Comparison of ENCODE assay signal across 9 mouse cellular contexts in genomic region chrX:152307942-152308341, GRCm38 (mm10). TPM values are rescaled to one million over a fixed set of nuclear protein-coding genes. Genes with fewer than 3 reads are reported as not detected.
DNase-seq lines count a peak whose midpoint lies in the region; ATAC-seq and TF ChIP-seq lines count a peak whose summit lies in the region.
"Had no signal": no experiment of that assay in that cellular context is flagged by ENCODE, and none has a peak within 500 bp of the region (broad histone marks: within the 10 kb centered on the region; RNA-seq: fewer than 3 reads in every experiment).

No protein-coding gene starts in this region.

- 56% methylated on average over 2 of the region's 2 CpGs for WGBS in heart, adult 2 months
- WGBS in intestine, embryonic 16.5 days, result 60% methylated on average over 2 of the region's 2 CpGs

- H3K4me1 ChIP-seq in heart, adult 2 months (ENCODE audit: control insufficient read depth, insufficient read depth, low read length), result no peaks in the 10 kb centered on the region
- H3K4me1 ChIP-seq in intestine, embryonic 16.5 days (ENCODE audit: control insufficient read depth, insufficient read depth, low read length), result no peaks in the 10 kb centered on the region
- H3K4me1 ChIP-seq: embryonic facial prominence, embryonic 12.5 days had no signal

- H3K4me3 ChIP-seq in heart, adult 2 months, result no peak overlapping the region
- H3K4me3 ChIP-seq in intestine, embryonic 16.5 days (ENCODE audit: low read length), result no peak overlapping the region
- H3K4me3 ChIP-seq: embryonic facial prominence, embryonic 12.5 days had no signal

- H3K4me2 ChIP-seq in intestine, embryonic 16.5 days (ENCODE audit: low read depth, low read length), result no peak overlapping the region
- H3K4me2 ChIP-seq: embryonic facial prominence, embryonic 12.5 days had no signal

- no peaks in the 10 kb centered on the region for H3K36me3 ChIP-seq in heart, adult 2 months (ENCODE audit: control insufficient read depth, insufficient read depth, low read length)
- H3K36me3 ChIP-seq in intestine, embryonic 16.5 days (ENCODE audit: control insufficient read depth, insufficient read depth, low read length), result no peaks in the 10 kb centered on the region
- H3K36me3 ChIP-seq: embryonic facial prominence, embryonic 12.5 days had no signal

- peak in 1 of 2 experiments; percentile 44 for DNase-seq in heart, adult 2 months
- DNase-seq in heart, adult 8-10 months (ENCODE audit: low spot score), result no peak
- peak; percentile 11 to 47 for DNase-seq in right cerebral cortex, adult 2 months (ENCODE audit: low spot score in 2 of 2)
- no peak for DNase-seq in right cerebral cortex, postnatal 25 days
- peak; percentile 19 for DNase-seq in c-Kit-positive CD71-negative TER-119-negative erythroid progenitor cells, embryonic 14.5 days (ENCODE audit: low read depth)
- DNase-seq in thymus, postnatal 4 days, result peak; percentile 53

- intact Hi-C loops in heart, adult 2 months (cut with DNase I), result loop anchor here (5.0 kb wide), 1 partner anchor 46 kb away; no protein-coding TSS in a partner anchor

- TF ChIP-seq POLR2A in heart, adult 2 months (IDR thresholded peaks at IDR 0.05; ENCODE audit: insufficient read depth, low read depth, low read length), result no peak

- no peaks in the 10 kb centered on the region for H3K27me3 ChIP-seq in heart, adult 2 months (ENCODE audit: control insufficient read depth, insufficient read depth, low read length)
- no peaks in the 10 kb centered on the region for H3K27me3 ChIP-seq in intestine, embryonic 16.5 days (replicated peaks; ENCODE audit: control insufficient read depth, insufficient read depth, low read length)
- H3K27me3 ChIP-seq: embryonic facial prominence, embryonic 12.5 days had no signal

- ATAC-seq in intestine, embryonic 16.5 days, result peak; percentile 48; the same call in 1 of the 2 replicates
- ATAC-seq in megakaryocyte-erythroid progenitor cell, adult 5-6 weeks (replicated peaks; ENCODE audit: low FRiP score, low TSS enrichment, poor library complexity, severe bottlenecking), result peak; percentile 79

- H3K9ac ChIP-seq in heart, adult 2 months (ENCODE audit: low read depth, low read length), result no peak overlapping the region
- no peak overlapping the region for H3K9ac ChIP-seq in intestine, embryonic 16.5 days (ENCODE audit: low read depth, low read length)
- H3K9ac ChIP-seq: embryonic facial prominence, embryonic 12.5 days had no signal

- H3K79me2 ChIP-seq in heart, adult 2 months (replicated peaks; ENCODE audit: control insufficient read depth, insufficient read depth, low read length), result no peaks in the 10 kb centered on the region

- no peak overlapping the region for H3K27ac ChIP-seq in heart, adult 2 months
- no peak overlapping the region for H3K27ac ChIP-seq in intestine, embryonic 16.5 days (ENCODE audit: low read length)
- H3K27ac ChIP-seq: embryonic facial prominence, embryonic 12.5 days had no signal

- peak; percentile 73 for TF ChIP-seq CTCF in heart, adult 2 months (IDR thresholded peaks at IDR 0.05)

- no peak for TF ChIP-seq EP300 in heart, adult 2 months (IDR thresholded peaks at IDR 0.05; ENCODE audit: insufficient read depth, low read depth, low read length)

- H3K9me3 ChIP-seq in intestine, embryonic 16.5 days (ENCODE audit: control insufficient read depth, low read length), result no peaks in the 10 kb centered on the region
- H3K9me3 ChIP-seq: embryonic facial prominence, embryonic 12.5 days had no signal

RNA-seq across cellular contexts. Expression of gene Kantr, which starts 19.4 kb away (rescaled TPM):
- 1 to 10 TPM; 3.2 to 4.4 TPM for total RNA-seq in heart, adult 2 months (2021)
- polyA plus RNA-seq in heart, adult 2 months (2012; rRNA removed), result 3.3 and 5.0 TPM in 2 replicates
- 1 to 10 TPM; 2.3 to 5.2 (median 2.5) TPM for total RNA-seq in heart, adult 8-10 months (2022)
- polyA plus RNA-seq in intestine, embryonic 16.5 days (2015; fragmentation: Nextera tagmentation; extraction: Ambion mirVana), result 10.6 and 12.9 TPM in 2 replicates
- 9.7 and 24.7 TPM in 2 replicates for total RNA-seq in megakaryocyte-erythroid progenitor cell, adult 5-6 weeks (2014; fragmentation: Nextera tagmentation)
- 0.52 and 1.6 TPM in 2 replicates for total RNA-seq in megakaryocyte-erythroid progenitor cell, adult 5-6 weeks (2017)

RNA-seq across cellular contexts. Expression of gene Tspyl2, which starts 34.3 kb away (rescaled TPM):
- 10 to 100 TPM; 13.3 to 13.6 TPM for total RNA-seq in heart, adult 2 months (2021)
- polyA plus RNA-seq in heart, adult 2 months (2012; rRNA removed), result 16.1 and 18.8 TPM in 2 replicates
- total RNA-seq in heart, adult 8-10 months (2022), result 10 to 100 TPM; 10.9 to 17.1 (median 11.9) TPM
- polyA plus RNA-seq in intestine, embryonic 16.5 days (2015; fragmentation: Nextera tagmentation; extraction: Ambion mirVana), result 19.7 and 21.5 TPM in 2 replicates
- 8.2 and 9.3 TPM in 2 replicates for total RNA-seq in megakaryocyte-erythroid progenitor cell, adult 5-6 weeks (2014; fragmentation: Nextera tagmentation)
- 14.0 and 33.9 TPM in 2 replicates for total RNA-seq in megakaryocyte-erythroid progenitor cell, adult 5-6 weeks (2017)

Comparison
In these comparisons a context has a peak if more than half of its experiments do, and no peak if none do; other contexts are left out.
1. DNase-seq: peak in right cerebral cortex, adult 2 months (2 of 2), c-Kit-positive CD71-negative TER-119-negative erythroid progenitor cells, embryonic 14.5 days (single experiment) and thymus, postnatal 4 days (single experiment); none in heart, adult 8-10 months (single experiment) and right cerebral cortex, postnatal 25 days (single experiment).